Mouse (Mus musculus) small intestine, adult 2 months (tissue): ENCODE measurements around the gene Polr1e. TPM values are rescaled to one million over a fixed set of nuclear protein-coding genes. Genes with fewer than 3 reads are reported as not detected.

Experiments used
- H3K27ac ChIP-seq: fragments of 200-500 bp; 2 replicates; pipeline ENCODE4 v1.5.1; 2012; ENCODE audit warnings: low read depth, low read length, control low read depth, inconsistent platforms; ENCODE audit not compliant: insufficient read depth
- H3K27me3 ChIP-seq: fragments of 200-500 bp; 2 replicates; pipeline ENCODE4 v1.6.1; 2012; ENCODE audit warnings: mild to moderate bottlenecking, moderate library complexity, low read length, inconsistent platforms; ENCODE audit not compliant: control insufficient read depth, insufficient read depth
- H3K36me3 ChIP-seq: fragments of 200-500 bp; 2 replicates; pipeline ENCODE4 v1.6.1; 2012; ENCODE audit warnings: mild to moderate bottlenecking, low read length, control low read depth, inconsistent platforms; ENCODE audit not compliant: control insufficient read depth, insufficient read depth
- H3K4me1 ChIP-seq: fragments of 200-500 bp; 2 replicates; pipeline ENCODE4 v1.6.1; 2012; ENCODE audit warnings: low read length, inconsistent platforms, mixed read lengths; ENCODE audit not compliant: control insufficient read depth, insufficient read depth, insufficient read length
- H3K4me3 ChIP-seq: fragments of 200-500 bp; 2 replicates; pipeline ENCODE4 v1.5.1; 2012; ENCODE audit warnings: low read depth, mild to moderate bottlenecking, control low read depth, inconsistent platforms, low read length, moderate library complexity
- CTCF ChIP-seq: fragments of 200-500 bp; IDR thresholded peaks from 2 replicates; pipeline ENCODE4 v1.5.1; 2012; ENCODE audit warnings: low read depth, mild to moderate bottlenecking, control low read depth, inconsistent platforms, low read length, moderate library complexity, mixed read lengths; ENCODE audit not compliant: insufficient replicate concordance, insufficient read length; ENCODE audit errors: extremely low read depth
- POLR2A ChIP-seq: fragments of 200-500 bp; IDR thresholded peaks from 2 replicates; pipeline ENCODE4 v1.6.1; 2012; ENCODE audit warnings: low read depth, mild to moderate bottlenecking, control low read depth, inconsistent platforms, low read length, moderate library complexity
- WGBS: fragments of 180-500 bp; shearing (Covaris S2); methylation state at CpG from one replicate; pipeline ENCODE4 v1.1.7; 2018; 5-methylcytosine and 5-hydroxymethylcytosine counted together
- polyA plus RNA-seq: library from polyadenylated mRNA; depleted of rRNA; stranded (reverse); fragments of >200 nt; gene quantifications from 2 replicates; pipeline ENCODE4 v1.2.3, GENCODE M21; 2012; rRNA removed

Polr1e gene
- polyA plus RNA-seq, 1 experiment: 2.3 TPM

GRCm38 (mm10) chr4:45083487-45083886, 65.1 kb downstream of the Polr1e start:
- Histone ChIP-seq H3K4me3 (no peak overlapping the region), H3K27ac (no peak overlapping the region), H3K27me3 (peaks cover 12% of the 10 kb centered on the region; the same call in 1 of the 2 replicates), H3K4me1 (no peaks in the 10 kb centered on the region), H3K36me3 (no peaks in the 10 kb centered on the region)
- WGBS: 12% methylated on average over 8 of the region's 8 CpGs
- TF ChIP-seq POLR2A (no peak), CTCF (no peak)

DNA sequence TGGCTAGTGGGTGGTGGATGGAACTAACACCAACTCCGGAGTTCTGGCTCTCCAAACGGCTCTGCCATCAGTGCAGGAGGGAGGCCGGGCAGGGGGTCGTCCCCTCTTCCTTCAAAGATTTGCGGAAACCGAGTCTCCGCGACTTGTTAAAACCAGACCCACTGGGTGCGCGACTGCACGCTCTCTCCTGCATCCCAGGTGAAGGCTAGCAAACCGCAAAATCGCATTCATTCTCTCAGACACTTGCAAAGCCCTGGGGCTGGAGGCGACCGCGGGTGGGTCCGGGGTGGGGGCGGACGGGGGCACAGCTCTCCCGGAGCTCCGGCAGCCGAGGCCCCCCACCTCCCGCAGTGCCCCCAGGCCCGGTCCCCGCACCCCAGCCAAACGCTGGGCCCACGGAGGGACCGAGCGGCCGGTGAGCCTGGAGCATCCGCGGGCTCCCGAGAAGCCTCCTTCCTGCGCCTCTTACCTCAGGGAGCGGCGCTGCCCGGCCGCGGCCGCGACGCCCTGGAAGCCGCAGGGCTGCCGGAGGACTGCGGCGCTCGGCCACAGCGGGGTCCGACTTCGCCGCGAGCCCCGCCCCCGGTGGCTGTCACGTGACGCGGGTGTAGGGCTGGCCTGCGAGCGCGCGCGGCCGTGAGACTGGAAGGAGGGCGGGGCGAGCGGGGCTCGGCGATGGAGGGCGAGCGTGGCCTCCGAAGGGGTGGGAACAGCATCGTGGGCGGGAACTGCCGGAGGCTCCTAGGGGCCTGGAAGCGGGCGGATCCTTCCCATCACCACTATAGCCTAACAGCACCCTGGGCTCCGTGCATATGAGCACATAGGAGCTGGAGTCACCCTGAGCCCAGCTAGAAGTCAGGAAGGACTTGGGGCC, 65.9 kb downstream of the Polr1e start, which contains the start of gene Fbxo10:
TSS of gene Fbxo10 (minus strand) at position 584 of the 874 bp plus-strand sequence.
- no peaks in the 10 kb centered on the region for H3K36me3 ChIP-seq
- WGBS: under 1% methylated on average over 77 of the region's 77 CpGs
- H3K4me3 ChIP-seq: peak within 1 kb of the TSS; percentile 83
- no peak for TF ChIP-seq POLR2A
- H3K27me3 ChIP-seq: peaks cover 12% of the 10 kb centered on the region; the same call in 1 of the 2 replicates
- H3K4me1 ChIP-seq: no peaks in the 10 kb centered on the region
- no peak within 1 kb of the TSS for H3K27ac ChIP-seq

DNA sequence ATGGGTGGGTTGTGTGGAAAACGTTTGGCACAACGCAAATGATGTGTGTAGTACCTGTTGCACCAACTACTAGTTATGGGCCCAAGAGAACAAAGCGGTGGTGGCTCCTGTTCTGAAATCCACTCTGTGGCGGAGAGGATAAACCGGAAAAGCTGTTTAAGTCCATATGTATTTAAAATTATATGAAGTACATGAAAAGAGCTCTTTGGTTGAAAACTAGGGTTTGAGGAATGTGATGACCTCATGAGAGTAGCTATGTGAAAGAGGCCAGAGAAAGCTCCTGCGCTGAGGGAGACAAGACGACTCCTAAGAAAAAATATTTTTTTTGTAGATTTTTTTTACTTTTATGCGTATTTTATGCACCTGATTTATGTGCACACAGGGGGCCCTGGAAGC, 66.5 kb downstream of the Polr1e start:
- Histone ChIP-seq H3K36me3 (no peaks in the 10 kb centered on the region), H3K4me1 (no peaks in the 10 kb centered on the region), H3K27ac (no peak overlapping the region), H3K4me3 (peak overlapping the region; percentile 83), H3K27me3 (peaks cover 12% of the 10 kb centered on the region; the same call in 1 of the 2 replicates)
- 46% methylated on average over 8 of the region's 8 CpGs for WGBS
- no peak for TF ChIP-seq POLR2A

Other genes starting within 250 kb of the Polr1e start
- 32.6 and 32.9 TPM in 2 replicates for gene Grhpr, start 37.2 kb upstream of the Polr1e start, polyA plus RNA-seq
- 2.0 and 6.3 TPM in 2 replicates for gene Zbtb5, start 6.2 kb upstream of the Polr1e start, polyA plus RNA-seq
- 1.7 and 2.4 TPM in 2 replicates for gene Fbxo10, start 66.0 kb downstream of the Polr1e start, polyA plus RNA-seq
- 38.2 and 45.7 TPM in 2 replicates for gene Tomm5, start 89.5 kb downstream of the Polr1e start, polyA plus RNA-seq
- gene Frmpd1, start 166.3 kb downstream of the Polr1e start, polyA plus RNA-seq: 0.25 and 0.37 TPM in 2 replicates